Mouse (Mus musculus) kidney, postnatal 0 days (tissue): ENCODE measurements around the gene Ushbp1. TPM values are rescaled to one million over a fixed set of nuclear protein-coding genes. Genes with fewer than 3 reads are reported as not detected.
A peak's percentile ranks its signal among the peaks of the same experiment; 100 is the strongest.

ENCODE experiments used
- ATAC-seq: fragments of 200-750 bp; cut with Nextera tagmentation; replicated peaks from 2 replicates; pipeline ENCODE4 v1.8.0; 2017; ENCODE audit warnings: low read depth, moderate number of reproducible peaks, moderate TSS enrichment, moderate library complexity; ENCODE audit not compliant: low FRiP score
- DNase-seq: peaks from one replicate; pipeline ENCODE4 v3.0.0-alpha.2; 2016; ENCODE audit warnings: low spot score
- H3K27ac ChIP-seq: fragments of 300-500 bp; sonication (generic); 2 replicates; pipeline ENCODE4 v1.5.1; 2014; ENCODE audit warnings: mild to moderate bottlenecking
- H3K27me3 ChIP-seq: fragments of 300-500 bp; sonication (generic); 2 replicates; pipeline ENCODE4 v1.6.1; 2014; ENCODE audit warnings: low read length, mixed read lengths; ENCODE audit not compliant: insufficient read depth
- H3K36me3 ChIP-seq: fragments of 300-500 bp; sonication (generic); 2 replicates; pipeline ENCODE4 v1.6.1; 2014; ENCODE audit warnings: low read length, mixed read lengths; ENCODE audit not compliant: insufficient read depth
- H3K4me1 ChIP-seq: fragments of 300-500 bp; sonication (generic); replicated peaks from 2 replicates; pipeline ENCODE4 v1.6.1; 2014; ENCODE audit warnings: antibody characterized with exemption, low read length, mixed read lengths; ENCODE audit not compliant: insufficient read depth
- H3K4me2 ChIP-seq: fragments of 300-500 bp; sonication (generic); 2 replicates; pipeline ENCODE4 v1.6.1; 2014; ENCODE audit warnings: mild to moderate bottlenecking, low read length, moderate library complexity, mixed read lengths
- H3K4me3 ChIP-seq: fragments of 300-500 bp; sonication (generic); replicated peaks from 2 replicates; pipeline ENCODE4 v1.5.1; 2014; ENCODE audit warnings: low read depth, low read length
- H3K9ac ChIP-seq: fragments of 300-500 bp; sonication (generic); 2 replicates; pipeline ENCODE4 v1.6.1; 2014; ENCODE audit warnings: low read depth, low read length
- H3K9me3 ChIP-seq: fragments of 300-500 bp; sonication (generic); replicated peaks from 2 replicates; pipeline ENCODE4 v1.6.1; 2016; ENCODE audit warnings: low read length, inconsistent platforms, mixed read lengths
- CTCF ChIP-seq: IDR thresholded peaks from 2 replicates; pipeline ENCODE4 v1.5.1; 2016; ENCODE audit warnings: antibody characterized with exemption, low read depth, mild to moderate bottlenecking, moderate library complexity
- WGBS: fragments of 180-500 bp; shearing (Covaris S2); extraction: QIAGEN DNeasy Blood & Tissue Kit; methylation state at CpG from one replicate; pipeline ENCODE4 v1.1.7; 2014; 5-methylcytosine and 5-hydroxymethylcytosine counted together
- polyA plus RNA-seq: library from polyadenylated mRNA; unstranded; fragments of >200 nt; fragmentation: Nextera tagmentation; extraction: Ambion mirVana; gene quantifications from 2 replicates; pipeline ENCODE4 v1.2.1, GENCODE M21; 2015

Gene Ushbp1
- polyA plus RNA-seq, 1 experiment from 2014 or later = 18.8 TPM

GRCm38 (mm10) chr8:71369040-71369718, 26.4 kb downstream of the Ushbp1 start:
- Histone ChIP-seq H3K9me3 (no peaks in the 10 kb centered on the region), H3K4me2 (no peak overlapping the region), H3K27ac (no peak overlapping the region), H3K36me3 (peaks cover 21% of the 10 kb centered on the region), H3K9ac (no peak overlapping the region), H3K4me3 (no peak overlapping the region), H3K4me1 (peaks cover 10% of the 10 kb centered on the region), H3K27me3 (no peaks in the 10 kb centered on the region)
- no peak for DNase-seq
- ATAC-seq = no peak
- TF ChIP-seq CTCF = no peak
- 93% methylated on average over 10 of the region's 10 CpGs for WGBS

GRCm38 (mm10) chr8:71368366-71368765, 27.2 kb downstream of the Ushbp1 start:
- H3K4me2 ChIP-seq = no peak overlapping the region; the same call in 1 of the 2 replicates
- H3K27me3 ChIP-seq = no peaks in the 10 kb centered on the region
- no peak overlapping the region for H3K4me3 ChIP-seq
- peaks cover 17% of the 10 kb centered on the region; the same call in 1 of the 2 replicates for H3K36me3 ChIP-seq
- peaks cover 10% of the 10 kb centered on the region for H3K4me1 ChIP-seq
- H3K9me3 ChIP-seq = no peaks in the 10 kb centered on the region
- no peak for ATAC-seq
- peak overlapping the region; percentile 55; the same call in 1 of the 2 replicates for H3K9ac ChIP-seq
- no peak for DNase-seq
- 0 out of 2 replicates have a peak overlapping the region, but pooled peaks have one; percentile 87 for H3K27ac ChIP-seq
- no peak for TF ChIP-seq CTCF

DNA sequence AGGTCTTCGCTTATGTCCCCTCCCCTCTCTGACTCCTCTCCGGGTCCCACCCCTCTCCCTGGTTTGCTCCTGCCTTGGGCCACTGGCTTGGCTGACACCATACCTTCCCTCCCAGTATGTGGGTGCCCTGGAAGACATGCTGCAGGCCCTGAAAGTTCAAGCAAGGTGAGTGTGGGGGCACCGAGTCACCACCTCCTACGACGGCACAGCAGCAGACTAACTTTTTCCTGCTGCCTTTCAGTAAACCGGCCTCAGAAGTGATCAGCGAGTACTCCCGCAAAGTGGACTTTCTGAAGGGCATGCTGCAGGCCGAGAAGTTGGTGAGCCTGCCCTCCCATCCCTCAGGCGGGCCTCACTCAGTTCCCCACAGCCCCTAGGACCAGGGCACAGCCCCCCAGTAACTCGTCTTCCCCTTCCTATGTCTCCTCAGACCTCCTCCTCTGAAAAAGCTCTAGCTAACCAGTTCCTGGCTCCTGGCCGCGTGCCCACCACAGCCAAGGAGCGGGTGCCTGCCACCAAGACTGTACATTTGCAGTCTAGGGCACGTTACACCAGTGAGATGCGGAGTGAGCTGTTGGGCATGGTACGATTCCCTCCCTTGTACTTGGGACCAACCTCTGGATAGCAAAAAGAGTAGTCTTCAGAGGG, 27.9 kb downstream of the Ushbp1 start:
- H3K9ac ChIP-seq = peak overlapping the region; percentile 55
- peak overlapping the region; percentile 50 for H3K4me3 ChIP-seq
- 38% methylated on average over 17 of the region's 17 CpGs for WGBS
- H3K27me3 ChIP-seq = no peaks in the 10 kb centered on the region
- H3K4me2 ChIP-seq = peak overlapping the region; percentile 80
- H3K36me3 ChIP-seq = peaks cover 11% of the 10 kb centered on the region; the same call in 1 of the 2 replicates
- peaks cover 10% of the 10 kb centered on the region for H3K4me1 ChIP-seq
- no peak for ATAC-seq
- no peaks in the 10 kb centered on the region for H3K9me3 ChIP-seq
- peak overlapping the region; percentile 87 for H3K27ac ChIP-seq
- TF ChIP-seq CTCF = no peak
- DNase-seq = no peak

DNA sequence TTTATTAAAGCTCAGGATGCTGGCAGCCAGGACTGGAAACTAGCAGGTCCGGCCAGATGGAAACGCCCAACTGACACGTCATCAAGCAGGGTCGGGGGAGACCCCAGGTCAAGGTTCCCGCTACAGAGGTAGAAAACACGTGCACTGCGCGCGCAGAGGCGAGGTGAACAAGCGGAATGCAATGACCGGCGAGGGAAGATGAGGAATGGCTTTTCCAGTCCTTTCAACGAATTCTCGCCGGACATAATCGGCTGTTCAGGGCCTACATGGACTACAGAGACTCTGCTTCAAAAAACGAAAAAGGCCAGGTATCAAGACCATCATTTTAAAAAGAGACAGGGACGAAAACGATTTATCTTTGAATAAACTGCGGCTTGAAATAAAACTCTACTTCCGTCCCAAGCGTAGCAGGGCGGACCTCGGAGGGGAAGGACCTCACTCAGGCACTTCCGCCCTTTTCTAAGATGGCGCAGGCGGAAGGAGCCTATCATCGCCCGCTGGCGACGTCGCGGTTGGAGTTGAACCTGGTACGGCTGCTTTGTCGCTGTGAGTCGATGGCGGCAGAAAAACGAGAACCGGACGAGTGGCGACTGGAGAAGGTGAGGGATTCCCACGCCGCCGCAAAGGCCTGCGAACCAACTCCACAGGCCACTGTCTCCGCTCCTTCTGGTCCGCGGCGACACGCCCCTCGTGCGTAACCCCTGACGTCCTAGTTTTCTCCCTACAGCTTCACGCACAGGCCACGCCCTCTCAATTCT, 28.7 kb downstream of the Ushbp1 start, which contains the start of gene Use1:
Gene Use1, plus strand, starts transcription at position 78 of the 758 bp plus-strand sequence.
- ATAC-seq (peak; percentile 66), DNase-seq (peak; percentile 99)
- under 1% methylated on average over 56 of the region's 56 CpGs for WGBS
- H3K9ac ChIP-seq = peak within 1 kb of the TSS; percentile 55
- H3K4me1 ChIP-seq = peaks cover 10% of the 10 kb centered on the region
- H3K4me3 ChIP-seq = peak within 1 kb of the TSS; percentile 50
- H3K27me3 ChIP-seq = no peaks in the 10 kb centered on the region
- H3K9me3 ChIP-seq = no peaks in the 10 kb centered on the region
- peak within 1 kb of the TSS; percentile 80 for H3K4me2 ChIP-seq
- H3K36me3 ChIP-seq = peaks cover 8% of the 10 kb centered on the region; the same call in 1 of the 2 replicates
- no peak for TF ChIP-seq CTCF
- H3K27ac ChIP-seq = peak within 1 kb of the TSS; percentile 87

DNA sequence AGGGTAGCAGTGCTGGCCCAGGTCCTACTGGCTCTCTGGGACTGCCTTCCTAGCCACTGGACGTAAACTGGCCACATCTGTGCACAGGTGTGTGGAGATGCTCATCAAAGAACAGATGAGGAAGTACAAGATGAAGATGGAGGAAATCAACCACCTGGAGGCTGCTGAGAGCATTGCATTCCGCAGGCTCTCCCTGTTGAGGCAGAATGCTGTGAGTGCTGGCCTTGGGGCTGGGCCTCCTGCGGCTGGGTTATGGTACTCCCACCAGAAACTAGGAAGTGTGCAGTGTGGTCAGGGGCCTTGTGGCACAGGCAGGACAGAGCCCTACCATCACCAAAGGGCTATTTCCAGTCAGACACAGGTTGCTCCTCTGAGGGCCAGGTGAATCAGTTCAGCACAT, 37.6 kb downstream of the Ushbp1 start:
- no peaks in the 10 kb centered on the region for H3K4me1 ChIP-seq
- WGBS = 90% methylated on average over 3 of the region's 3 CpGs
- no peak overlapping the region for H3K9ac ChIP-seq
- peaks cover 50% of the 10 kb centered on the region for H3K36me3 ChIP-seq
- H3K9me3 ChIP-seq = no peaks in the 10 kb centered on the region
- ATAC-seq (no peak), DNase-seq (no peak)
- no peak overlapping the region for H3K4me3 ChIP-seq
- no peak overlapping the region for H3K4me2 ChIP-seq
- no peak for TF ChIP-seq CTCF
- no peaks in the 10 kb centered on the region for H3K27me3 ChIP-seq
- no peak overlapping the region for H3K27ac ChIP-seq

GRCm38 (mm10) chr8:71351520-71351919, 44.1 kb downstream of the Ushbp1 start:
- DNase-seq (no peak), ATAC-seq (no peak)
- H3K9me3 ChIP-seq = no peaks in the 10 kb centered on the region
- WGBS = 96% methylated on average over 1 of the region's 1 CpGs
- peaks cover 70% of the 10 kb centered on the region for H3K36me3 ChIP-seq
- no peak overlapping the region for H3K27ac ChIP-seq
- no peak for TF ChIP-seq CTCF
- H3K4me3 ChIP-seq = no peak overlapping the region
- H3K27me3 ChIP-seq = no peaks in the 10 kb centered on the region
- no peak overlapping the region for H3K4me2 ChIP-seq
- H3K9ac ChIP-seq = no peak overlapping the region
- H3K4me1 ChIP-seq = no peaks in the 10 kb centered on the region
